Mouse (Mus musculus): ENCODE data around the gene Zfp61. TPM values are rescaled to one million over a fixed set of nuclear protein-coding genes. Genes with fewer than 3 reads are reported as not detected.

The Zfp61 gene
- polyA plus RNA-seq, 1 experiment from 2014 or later: 1.8 TPM

DNA sequence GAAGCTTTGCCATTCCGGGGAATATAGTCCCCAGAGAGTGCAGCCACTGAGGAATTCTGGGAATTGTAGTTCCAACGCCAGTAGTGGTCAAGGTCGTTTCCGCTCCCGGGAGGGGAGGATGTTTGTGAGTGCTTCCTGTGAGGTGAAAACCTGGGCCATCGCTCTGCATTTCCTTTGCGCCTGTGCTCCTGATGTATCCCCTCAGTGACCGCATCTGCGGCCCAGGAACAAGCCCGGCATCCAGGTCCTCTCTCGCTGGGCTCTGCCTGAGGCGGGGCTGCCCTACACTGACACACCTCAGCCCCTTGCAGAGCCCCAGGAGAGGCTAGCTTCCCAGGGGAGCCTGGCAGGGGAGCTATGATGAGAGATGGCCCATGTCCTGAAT is 30.8 kb downstream of the Zfp61 start, which contains the start of gene Zfp93:
Zfp93 (plus strand) TSS at position 133 of the 385 bp plus-strand sequence.
- no peaks in the 10 kb centered on the region; the same call in 1 of the 2 replicates for H3K36me3 ChIP-seq (replicated peaks; ENCODE audit: insufficient read depth, low read length)
- peak within 1 kb of the TSS; percentile 64 for H3K9ac ChIP-seq (replicated peaks)
- peak within 1 kb of the TSS; percentile 58 for H3K4me3 ChIP-seq (ENCODE audit: low read depth, low read length)
- DNase-seq: peak; percentile 66
- H3K27me3 ChIP-seq (ENCODE audit: insufficient read depth, low read length): no peaks in the 10 kb centered on the region
- 2% methylated on average over 12 of the region's 12 CpGs for WGBS (ENCODE audit: insufficient replicate concordance)
- ATAC-seq: peak; percentile 96
- H3K4me2 ChIP-seq (ENCODE audit: low read depth, low read length): peak within 1 kb of the TSS; percentile 86
- no peak for TF ChIP-seq CTCF (IDR thresholded peaks at IDR 0.05; ENCODE audit: low read depth)
- TF ChIP-seq EP300 (IDR thresholded peaks at IDR 0.05; ENCODE audit: low read depth): no peak
- peak within 1 kb of the TSS; percentile 26; the same call in 1 of the 2 replicates for H3K27ac ChIP-seq (ENCODE audit: low read depth)
- H3K9me3 ChIP-seq (ENCODE audit: low read length): no peaks in the 10 kb centered on the region
- H3K4me1 ChIP-seq (ENCODE audit: insufficient read depth): 0 out of 2 replicates have a peak, but pooled peaks cover 2% of the 10 kb centered on the region

GRCm38 (mm10) chr7:24269667-24270287 is 31.3 kb downstream of the Zfp61 start:
- Histone ChIP-seq H3K4me1 (ENCODE audit: insufficient read depth) (0 out of 2 replicates have a peak, but pooled peaks cover 2% of the 10 kb centered on the region), H3K36me3 (replicated peaks; ENCODE audit: insufficient read depth, low read length) (no peaks in the 10 kb centered on the region; the same call in 1 of the 2 replicates), H3K27ac (ENCODE audit: low read depth) (no peak overlapping the region), H3K9me3 (ENCODE audit: low read length) (no peaks in the 10 kb centered on the region), H3K4me2 (ENCODE audit: low read depth, low read length) (peak overlapping the region; percentile 86), H3K4me3 (ENCODE audit: low read depth, low read length) (peak overlapping the region; percentile 58), H3K27me3 (ENCODE audit: insufficient read depth, low read length) (no peaks in the 10 kb centered on the region), H3K9ac (replicated peaks) (peak overlapping the region; percentile 64; the same call in 1 of the 2 replicates)
- no peak for TF ChIP-seq CTCF (IDR thresholded peaks at IDR 0.05; ENCODE audit: low read depth)
- TF ChIP-seq EP300 (IDR thresholded peaks at IDR 0.05; ENCODE audit: low read depth): no peak
- ATAC-seq: peak; percentile 26; the same call in 1 of the 2 replicates
- WGBS (ENCODE audit: insufficient replicate concordance): 33% methylated on average over 7 of the region's 7 CpGs
- no peak for DNase-seq

DNA sequence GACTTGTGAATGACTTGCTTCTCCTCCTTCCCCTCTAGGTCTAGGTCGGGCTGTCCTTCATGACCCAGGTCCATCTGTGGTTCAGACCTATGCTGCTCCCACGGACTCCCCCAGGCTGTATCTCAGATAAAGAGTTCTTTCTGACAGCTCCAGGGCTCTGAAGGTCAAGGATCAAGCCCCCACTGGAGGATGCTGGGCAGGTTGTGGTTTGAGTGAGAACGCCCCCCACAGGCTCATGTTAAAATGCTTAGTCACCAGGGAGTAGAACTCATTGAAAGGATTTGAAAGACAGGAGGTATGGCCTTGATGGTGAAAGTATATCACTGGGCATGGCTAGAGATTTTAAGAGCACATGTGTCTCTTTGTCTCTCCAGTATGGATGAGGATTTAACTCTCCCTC is 31.8 kb downstream of the Zfp61 start:
- Histone ChIP-seq H3K27ac (ENCODE audit: low read depth) (no peak overlapping the region), H3K9me3 (ENCODE audit: low read length) (no peaks in the 10 kb centered on the region), H3K36me3 (replicated peaks; ENCODE audit: insufficient read depth, low read length) (no peaks in the 10 kb centered on the region; the same call in 1 of the 2 replicates), H3K4me2 (ENCODE audit: low read depth, low read length) (no peak overlapping the region), H3K4me3 (ENCODE audit: low read depth, low read length) (no peak overlapping the region), H3K27me3 (ENCODE audit: insufficient read depth, low read length) (no peaks in the 10 kb centered on the region), H3K9ac (replicated peaks) (no peak overlapping the region), H3K4me1 (ENCODE audit: insufficient read depth) (0 out of 2 replicates have a peak, but pooled peaks cover 2% of the 10 kb centered on the region)
- DNase-seq (no peak), ATAC-seq (no peak)
- TF ChIP-seq CTCF (IDR thresholded peaks at IDR 0.05; ENCODE audit: low read depth) (no peak), EP300 (IDR thresholded peaks at IDR 0.05; ENCODE audit: low read depth) (no peak)
- WGBS (ENCODE audit: insufficient replicate concordance): 73% methylated on average over 3 of the region's 3 CpGs

DNA sequence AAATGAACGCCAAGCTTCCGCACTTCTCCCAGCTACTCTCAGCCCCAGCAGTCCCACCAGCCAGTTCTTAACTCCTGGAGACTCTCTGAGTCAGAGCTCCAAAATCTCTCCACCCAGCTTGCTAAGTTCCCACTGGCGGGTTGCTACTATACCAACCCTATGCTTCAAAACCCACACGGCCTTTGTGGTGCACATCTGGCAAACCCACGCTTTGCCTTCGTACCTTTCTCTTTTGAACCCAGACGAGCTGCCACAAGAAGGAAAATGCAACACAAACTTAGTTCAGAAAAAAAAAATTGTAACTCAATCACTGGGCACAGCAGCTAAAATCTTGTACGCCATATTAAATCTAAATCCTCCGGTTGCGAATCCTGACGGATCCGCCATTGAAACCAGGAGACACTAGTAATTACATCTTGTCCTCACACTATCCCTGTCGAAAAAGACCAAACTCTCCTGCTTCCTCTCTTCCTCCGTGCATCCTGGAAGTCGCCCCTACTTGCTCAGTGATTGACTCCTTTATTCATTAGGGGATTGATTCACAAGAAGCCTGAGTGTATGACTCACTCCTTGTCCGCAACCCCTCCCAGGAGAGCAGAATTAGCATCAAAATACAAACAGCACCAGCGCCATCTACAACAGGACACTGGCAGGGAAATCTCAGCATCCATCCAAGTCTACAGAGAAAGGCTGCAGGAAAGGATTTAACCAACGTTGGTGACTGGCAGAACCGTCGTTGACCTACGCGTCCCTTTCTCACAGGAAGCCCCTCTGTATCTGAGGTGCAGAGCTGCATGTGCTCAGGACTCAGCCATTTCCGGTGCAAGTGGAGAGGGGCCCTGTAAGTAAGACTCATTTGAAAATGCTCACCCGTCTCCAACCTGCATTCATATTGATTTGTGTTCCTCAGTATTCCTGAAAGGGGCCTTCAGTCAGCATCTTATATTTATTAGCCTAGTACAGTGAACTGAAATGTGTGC is 32.6 kb downstream of the Zfp61 start:
- no peak for TF ChIP-seq EP300 (IDR thresholded peaks at IDR 0.05; ENCODE audit: low read depth)
- H3K4me2 ChIP-seq (ENCODE audit: low read depth, low read length): no peak overlapping the region
- no peaks in the 10 kb centered on the region for H3K36me3 ChIP-seq (replicated peaks; ENCODE audit: insufficient read depth, low read length)
- WGBS (ENCODE audit: insufficient replicate concordance): 70% methylated on average over 24 of the region's 24 CpGs
- no peak overlapping the region for H3K9ac ChIP-seq (replicated peaks)
- 0 out of 2 replicates have a peak, but pooled peaks cover 2% of the 10 kb centered on the region for H3K4me1 ChIP-seq (ENCODE audit: insufficient read depth)
- H3K27me3 ChIP-seq (ENCODE audit: insufficient read depth, low read length): no peaks in the 10 kb centered on the region
- no peaks in the 10 kb centered on the region for H3K9me3 ChIP-seq (ENCODE audit: low read length)
- no peak overlapping the region for H3K27ac ChIP-seq (ENCODE audit: low read depth)
- ATAC-seq: no peak
- no peak for DNase-seq
- no peak overlapping the region for H3K4me3 ChIP-seq (ENCODE audit: low read depth, low read length)

- Histone ChIP-seq H3K36me3 (replicated peaks; ENCODE audit: insufficient read depth, low read length) (no peaks in the 10 kb centered on the region), H3K4me3 (ENCODE audit: low read depth, low read length) (no peak overlapping the region), H3K9ac (replicated peaks) (no peak overlapping the region), H3K9me3 (ENCODE audit: low read length) (no peaks in the 10 kb centered on the region), H3K27me3 (ENCODE audit: insufficient read depth, low read length) (no peaks in the 10 kb centered on the region), H3K27ac (ENCODE audit: low read depth) (no peak overlapping the region), H3K4me1 (ENCODE audit: insufficient read depth) (0 out of 2 replicates have a peak, but pooled peaks cover 5% of the 10 kb centered on the region), H3K4me2 (ENCODE audit: low read depth, low read length) (no peak overlapping the region)
- no peak for ATAC-seq
- WGBS (ENCODE audit: insufficient replicate concordance): 86% methylated on average over 4 of the region's 4 CpGs
- no peak for DNase-seq
- TF ChIP-seq EP300 (IDR thresholded peaks at IDR 0.05; ENCODE audit: low read depth) (no peak), CTCF (IDR thresholded peaks at IDR 0.05; ENCODE audit: low read depth) (no peak)
Observed at GRCm38 (mm10) chr7:24260000-24260312, 41.1 kb downstream of the Zfp61 start.
